ENCODE assay signal across 20 mouse cellular contexts in the genomic region with DNA sequence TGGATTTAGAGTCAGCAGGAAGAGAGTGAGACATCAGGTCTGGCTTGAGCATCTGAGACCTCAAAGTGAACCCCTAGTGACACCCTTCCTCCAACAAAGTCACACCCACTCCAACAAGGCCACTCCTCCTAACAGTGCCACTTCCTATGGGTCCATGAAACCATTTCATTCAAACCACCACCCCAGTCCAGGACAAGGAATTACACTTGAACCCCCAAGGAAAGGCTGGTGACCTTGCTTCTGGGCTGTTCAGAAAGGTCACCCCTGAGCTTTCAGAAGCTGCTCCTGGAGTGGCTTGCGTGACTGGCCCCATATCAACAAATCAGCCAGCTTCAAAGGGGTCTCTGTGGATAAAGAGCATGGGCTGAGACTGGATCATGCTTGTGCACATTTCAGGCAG. TPM values are rescaled to one million over a fixed set of nuclear protein-coding genes. Genes with fewer than 3 reads are reported as not detected.
"Had no signal": no experiment of that assay in that cellular context is flagged by ENCODE, and none has a peak within 500 bp of the region (broad histone marks: within the 10 kb centered on the region; RNA-seq: fewer than 3 reads in every experiment).

No protein-coding gene starts in this region.

- H3K27ac ChIP-seq: layer of hippocampus, adult 2 months; liver, embryonic 15.5 days; midbrain, embryonic 15.5 days; neural tube, embryonic 13.5 days had no signal

- H3K36me3 ChIP-seq: liver, embryonic 15.5 days had no signal

- ATAC-seq: midbrain, embryonic 15.5 days had no signal

- H3K4me1 ChIP-seq: limb, embryonic 10.5 days had no signal

- H3K9ac ChIP-seq: liver, embryonic 15.5 days; midbrain, embryonic 15.5 days; neural tube, embryonic 13.5 days had no signal

- H3K4me3 ChIP-seq: layer of hippocampus, adult 2 months; limb, embryonic 10.5 days; limb, embryonic 13.5 days; liver, embryonic 15.5 days; midbrain, embryonic 15.5 days; myocyte; neural tube, embryonic 13.5 days had no signal

- DNase-seq: kidney, adult 18-20 months; kidney, adult 9 months; kidney, postnatal 14 days; kidney, postnatal 4 days; layer of hippocampus, adult 9-11 months; liver; lung, adult 2 months; lung, postnatal 14 days; thymus, adult 18-20 months; thymus, postnatal 36 days had no signal

- H3K9me3 ChIP-seq: limb, embryonic 10.5 days; limb, embryonic 13.5 days; liver, embryonic 15.5 days; midbrain, embryonic 15.5 days; neural tube, embryonic 13.5 days had no signal

- H3K27me3 ChIP-seq: limb, embryonic 13.5 days; liver, embryonic 15.5 days; midbrain, embryonic 15.5 days; neural tube, embryonic 13.5 days had no signal

- H3K4me2 ChIP-seq: limb, embryonic 13.5 days; liver, embryonic 15.5 days; midbrain, embryonic 15.5 days; neural tube, embryonic 13.5 days had no signal

RNA-seq across cellular contexts. Expression of a gene that starts 29.5 kb away (rescaled TPM):
- total RNA-seq: megakaryocyte progenitor cell, adult 5-6 weeks; monocyte, adult 5-6 weeks; neutrophil, adult 5-6 weeks had no signal
